Mouse (Mus musculus) erythroblast, embryonic 14.5 days (primary cell): Measurements from ENCODE around the gene Hmga1.

ENCODE experiments used
- GATA1 ChIP-seq: IDR thresholded peaks from 2 replicates; pipeline ENCODE4 v1.6.1; 2012; ENCODE audit warnings: low read length, inconsistent platforms, mixed read lengths
- TAL1 ChIP-seq: IDR thresholded peaks from 3 replicates; pipeline ENCODE4 v1.6.1; 2012; ENCODE audit warnings: low read length, inconsistent platforms, mixed read lengths

- no peak for TF ChIP-seq GATA1
- no peak for TF ChIP-seq TAL1
These were observed 655 bp upstream of the Hmga1 start for GRCm38 (mm10) chr17:27555512-27556172.
